In genomic region chr1:57512516-57512915, GRCm38 (mm10) we compare ENCODE assay signal across 11 mouse cellular contexts.
"Had no signal": no experiment of that assay in that cellular context is flagged by ENCODE, and none has a peak within 500 bp of the region (broad histone marks: within the 10 kb centered on the region; RNA-seq: fewer than 3 reads in every experiment).

No protein-coding gene starts in this region.

- DNase-seq: gastrocnemius, postnatal 14 days; gastrocnemius, postnatal 36 days; heart, adult 18-20 months; heart, postnatal 10 days; kidney, adult 11 months; kidney, adult 2 months; kidney, adult 9 months; kidney, postnatal 14 days; kidney, postnatal 36 days; layer of hippocampus, postnatal 36 days; left cerebral cortex, postnatal 4 days had no signal
